Mouse (Mus musculus) lung, adult 2 months (tissue): Measurements from ENCODE around the gene Slc7a15.

Experiments used
- CTCF ChIP-seq: fragments of 200-500 bp; IDR thresholded peaks from 2 replicates; pipeline ENCODE4 v1.5.1; 2011; ENCODE audit warnings: mild to moderate bottlenecking, low read length, control low read depth; ENCODE audit not compliant: insufficient read depth
- POLR2A ChIP-seq: fragments of 200-500 bp; IDR thresholded peaks from 2 replicates; pipeline ENCODE4 v1.6.1; 2011; ENCODE audit warnings: low read depth, mild to moderate bottlenecking, control low read depth, low read length, borderline replicate concordance; ENCODE audit errors: extremely low read depth

- TF ChIP-seq CTCF (no peak), POLR2A (no peak)
These were observed 19.4 kb upstream of the Slc7a15 start for GRCm38 (mm10) chr12:8618271-8618670.
